Mouse (Mus musculus): ENCODE results near the gene Grin1.
A peak's percentile ranks its signal among the peaks of the same experiment; 100 is the strongest.

Gene Grin1

GRCm38 (mm10) chr2:25318119-25318966 is 644 bp downstream of the Grin1 start:
- no peak for DNase-seq (ENCODE audit: low spot score in 2 of 2)

GRCm38 (mm10) chr2:25311491-25311891 is 7.5 kb downstream of the Grin1 start:
- DNase-seq (ENCODE audit: low spot score in 2 of 2): no peak

- DNase-seq (ENCODE audit: low spot score in 2 of 2): no peak
Measured at GRCm38 (mm10) chr2:25310969-25311368, 8.0 kb downstream of the Grin1 start.

- no peak for DNase-seq (ENCODE audit: low spot score in 2 of 2)
Measured at GRCm38 (mm10) chr2:25310180-25310579, 8.8 kb downstream of the Grin1 start.

GRCm38 (mm10) chr2:25305587-25306359 is 13.2 kb downstream of the Grin1 start:
- no peak for DNase-seq (ENCODE audit: low spot score in 2 of 2)

- DNase-seq (ENCODE audit: low spot score in 2 of 2): no peak
Measured at GRCm38 (mm10) chr2:25304657-25305541, 14.1 kb downstream of the Grin1 start.

GRCm38 (mm10) chr2:25303931-25304656 is 14.9 kb downstream of the Grin1 start:
- DNase-seq (ENCODE audit: low spot score in 2 of 2): no peak

- no peak for DNase-seq (ENCODE audit: low spot score in 2 of 2)
Measured at GRCm38 (mm10) chr2:25303452-25303851, 15.5 kb downstream of the Grin1 start.

- DNase-seq (ENCODE audit: low spot score in 2 of 2): no peak
Measured at GRCm38 (mm10) chr2:25298046-25298445, 20.9 kb downstream of the Grin1 start.

GRCm38 (mm10) chr2:25297093-25297492 is 21.9 kb downstream of the Grin1 start:
- DNase-seq (ENCODE audit: low spot score in 2 of 2): no peak

- no peak for DNase-seq (ENCODE audit: low spot score in 2 of 2)
Measured at GRCm38 (mm10) chr2:25293706-25294105, 25.3 kb downstream of the Grin1 start.

GRCm38 (mm10) chr2:25292856-25293255 is 26.1 kb downstream of the Grin1 start:
- peak in 1 of 2 experiments; percentile 86 for DNase-seq (ENCODE audit: low spot score in 2 of 2)

- DNase-seq (ENCODE audit: low spot score in 2 of 2): no peak
Measured at GRCm38 (mm10) chr2:25292054-25292544, 26.9 kb downstream of the Grin1 start.

GRCm38 (mm10) chr2:25291184-25292053 is 27.6 kb downstream of the Grin1 start:
- no peak for DNase-seq (ENCODE audit: low spot score in 2 of 2)

GRCm38 (mm10) chr2:25290816-25291130 is 28.2 kb downstream of the Grin1 start:
- no peak for DNase-seq (ENCODE audit: low spot score in 2 of 2)

- no peak for DNase-seq (ENCODE audit: low spot score in 2 of 2)
Measured at GRCm38 (mm10) chr2:25290101-25290815, 28.7 kb downstream of the Grin1 start.

- DNase-seq (ENCODE audit: low spot score in 2 of 2): no peak
Measured at GRCm38 (mm10) chr2:25289651-25290050, 29.3 kb downstream of the Grin1 start, which contains the start of gene Lrrc26. Gene Lrrc26 (plus strand): TSS chr2:25289915.

- DNase-seq (ENCODE audit: low spot score in 2 of 2): no peak
Measured at GRCm38 (mm10) chr2:25288734-25289345, 30.1 kb downstream of the Grin1 start.

Data from urinary bladder, postnatal 4 days (tissue).